Mouse (Mus musculus): ENCODE results near the gene Tex45. TPM values are rescaled to one million over a fixed set of nuclear protein-coding genes. Genes with fewer than 3 reads are reported as not detected.

Gene Tex45
- total RNA-seq, 1 experiment, result not detected

- no peak for TF ChIP-seq HCFC1 (IDR thresholded peaks at IDR 0.05; ENCODE audit: borderline replicate concordance, insufficient read depth, low read length)
- no peak for TF ChIP-seq ZNF384 (IDR thresholded peaks at IDR 0.05; ENCODE audit: low read depth, low read length)
- TF ChIP-seq MAFK (IDR thresholded peaks at IDR 0.05; ENCODE audit: insufficient read depth, low read depth, low read length), result no peak
- TF ChIP-seq ZC3H11A (IDR thresholded peaks at IDR 0.05; ENCODE audit: borderline replicate concordance, low read depth, low read length), result no peak
- TF ChIP-seq CHD2 (IDR thresholded peaks at IDR 0.05; ENCODE audit: low read depth, low read length), result no peak
- no peak for DNase-seq (ENCODE audit: low read depth, low spot score)
These were observed 14.5 kb downstream of the Tex45 start for GRCm38 (mm10) chr8:3485192-3485591.

DNA sequence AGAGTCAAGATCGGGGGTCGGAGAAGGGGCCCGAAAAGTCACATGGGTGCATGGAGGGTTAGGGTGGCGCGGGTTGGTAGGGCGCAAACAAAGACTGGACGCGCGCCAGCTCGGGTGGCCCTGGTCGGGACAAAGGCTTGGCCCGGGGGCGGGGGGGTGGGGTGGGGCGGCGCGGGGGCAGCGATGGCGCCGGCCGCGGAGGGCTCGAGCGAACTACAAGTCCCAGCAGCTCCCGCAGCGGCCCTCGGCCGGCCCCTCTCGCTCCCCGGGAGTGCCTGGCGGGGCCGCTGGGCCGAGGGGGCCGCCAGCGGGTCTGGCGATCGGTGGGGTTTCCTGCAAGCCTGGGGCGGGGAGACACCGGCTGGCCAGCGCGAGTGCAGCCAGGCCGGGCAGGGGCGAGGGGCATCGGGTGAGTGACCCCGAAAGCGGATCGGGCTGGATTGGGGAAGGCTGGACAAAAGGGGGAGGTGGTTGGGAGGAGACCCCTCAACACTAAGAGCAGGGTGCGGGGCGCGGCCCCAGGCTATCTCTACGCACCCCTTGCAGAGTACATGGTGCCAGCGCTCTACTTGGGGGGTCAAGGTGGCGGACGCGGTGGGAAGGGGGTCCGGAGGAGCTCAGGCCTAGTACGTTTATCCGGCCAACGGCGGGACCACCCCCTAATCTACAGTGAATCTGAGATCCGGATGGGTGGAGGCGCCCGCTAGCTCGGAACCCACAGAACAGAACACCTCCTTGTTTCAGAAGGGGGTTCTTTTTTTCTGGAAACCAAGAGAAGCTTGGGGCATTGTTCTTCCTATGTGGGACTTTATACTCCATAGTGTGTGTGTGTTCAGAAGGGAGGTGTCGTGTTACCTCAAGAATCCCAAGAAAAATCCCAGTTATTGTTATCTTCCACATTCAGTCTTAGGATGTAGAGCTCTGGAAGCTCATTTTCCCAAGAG is 22.5 kb downstream of the Tex45 start, which contains the start of gene Zfp358:
Gene Zfp358, plus strand, starts transcription at position 238 of the 944 bp plus-strand sequence.
- in situ Hi-C loops (cut with MboI; ENCODE audit: low sequenced_read_pairs in 2 of 2, unreplicated experiment in 2 of 2), result no loop called here
- TF ChIP-seq CHD2 (IDR thresholded peaks at IDR 0.05; ENCODE audit: low read depth, low read length), result no peak
- no peak for TF ChIP-seq ZNF384 (IDR thresholded peaks at IDR 0.05; ENCODE audit: low read depth, low read length)
- no peak for TF ChIP-seq ZC3H11A (IDR thresholded peaks at IDR 0.05; ENCODE audit: borderline replicate concordance, low read depth, low read length)
- TF ChIP-seq HCFC1 (IDR thresholded peaks at IDR 0.05; ENCODE audit: borderline replicate concordance, insufficient read depth, low read length), result peak; percentile 87
- Histone ChIP-seq H3K9me3 (ENCODE audit: control insufficient read depth, insufficient read depth, low read depth, low read length) (no peaks in the 10 kb centered on the region), H3K36me3 (ENCODE audit: control insufficient read depth, insufficient read depth, low read length, poor library complexity, severe bottlenecking) (no peaks in the 10 kb centered on the region), H3K4me1 (ENCODE audit: control insufficient read depth in 2 of 2, insufficient read depth in 2 of 2, low read length in 2 of 2, poor library complexity in 1 of 2) (peaks cover 6 to 7% of the 10 kb centered on the region in 2 experiments; a peak in 3 of 4 replicates), H3K27ac (ENCODE audit: insufficient read depth, low read depth, low read length, poor library complexity, severe bottlenecking) (no peak within 1 kb of the TSS), H3K9ac (ENCODE audit: insufficient read depth, low read depth, low read length, poor library complexity, severe bottlenecking) (peak within 1 kb of the TSS; percentile 71), H3K4me3 (ENCODE audit: insufficient read depth in 1 of 2, low read depth in 1 of 2, low read length in 2 of 2, poor library complexity in 1 of 2, severe bottlenecking in 1 of 2) (peak within 1 kb of the TSS; percentile 80 to 98)
- DNase-seq (ENCODE audit: low read depth, low spot score), result no peak

More at GRCm38 (mm10) chr8:3485192-3485591, 14.5 kb downstream of the Tex45 start:
- H3K4me3 ChIP-seq (ENCODE audit: insufficient read depth in 1 of 2, low read depth in 1 of 2, low read length in 2 of 2, poor library complexity in 1 of 2, severe bottlenecking in 1 of 2), result peak overlapping the region; percentile 37 to 48; a peak in 3 of 4 replicates
- H3K36me3 ChIP-seq (ENCODE audit: control insufficient read depth, insufficient read depth, low read length, poor library complexity, severe bottlenecking), result no peaks in the 10 kb centered on the region
- in situ Hi-C loops (cut with MboI; ENCODE audit: low sequenced_read_pairs in 2 of 2, unreplicated experiment in 2 of 2), result no loop called here
- H3K9me3 ChIP-seq (ENCODE audit: control insufficient read depth, insufficient read depth, low read depth, low read length), result no peaks in the 10 kb centered on the region
- H3K9ac ChIP-seq (ENCODE audit: insufficient read depth, low read depth, low read length, poor library complexity, severe bottlenecking), result no peak overlapping the region
- H3K4me1 ChIP-seq (ENCODE audit: control insufficient read depth in 2 of 2, insufficient read depth in 2 of 2, low read length in 2 of 2, poor library complexity in 1 of 2), result peaks cover 2 to 3% of the 10 kb centered on the region in 2 experiments; a peak in 2 of 4 replicates
- no peak overlapping the region for H3K27ac ChIP-seq (ENCODE audit: insufficient read depth, low read depth, low read length, poor library complexity, severe bottlenecking)

GRCm38 (mm10) chr8:3493845-3494208 is 23.2 kb downstream of the Tex45 start:
- no peak overlapping the region for H3K9ac ChIP-seq (ENCODE audit: insufficient read depth, low read depth, low read length, poor library complexity, severe bottlenecking)
- H3K27ac ChIP-seq (ENCODE audit: insufficient read depth, low read depth, low read length, poor library complexity, severe bottlenecking), result no peak overlapping the region
- H3K4me3 ChIP-seq (ENCODE audit: insufficient read depth in 1 of 2, low read depth in 1 of 2, low read length in 2 of 2, poor library complexity in 1 of 2, severe bottlenecking in 1 of 2), result peak overlapping the region; percentile 80 to 98; a peak in 3 of 4 replicates
- H3K9me3 ChIP-seq (ENCODE audit: control insufficient read depth, insufficient read depth, low read depth, low read length), result no peaks in the 10 kb centered on the region
- DNase-seq (ENCODE audit: low read depth, low spot score), result no peak
- TF ChIP-seq HCFC1 (IDR thresholded peaks at IDR 0.05; ENCODE audit: borderline replicate concordance, insufficient read depth, low read length) (no peak), ZNF384 (IDR thresholded peaks at IDR 0.05; ENCODE audit: low read depth, low read length) (no peak), CHD2 (IDR thresholded peaks at IDR 0.05; ENCODE audit: low read depth, low read length) (no peak), MAFK (IDR thresholded peaks at IDR 0.05; ENCODE audit: insufficient read depth, low read depth, low read length) (no peak), ZC3H11A (IDR thresholded peaks at IDR 0.05; ENCODE audit: borderline replicate concordance, low read depth, low read length) (no peak)
- peaks cover 6 to 7% of the 10 kb centered on the region in 2 experiments; a peak in 3 of 4 replicates for H3K4me1 ChIP-seq (ENCODE audit: control insufficient read depth in 2 of 2, insufficient read depth in 2 of 2, low read length in 2 of 2, poor library complexity in 1 of 2)
- H3K36me3 ChIP-seq (ENCODE audit: control insufficient read depth, insufficient read depth, low read length, poor library complexity, severe bottlenecking), result no peaks in the 10 kb centered on the region
- in situ Hi-C loops (cut with MboI; ENCODE audit: low sequenced_read_pairs in 2 of 2, unreplicated experiment in 2 of 2), result no loop called here

GRCm38 (mm10) chr8:3495578-3496427 is 25.1 kb downstream of the Tex45 start:
- peak overlapping the region; percentile 52 to 67 for H3K4me3 ChIP-seq (ENCODE audit: insufficient read depth in 1 of 2, low read depth in 1 of 2, low read length in 2 of 2, poor library complexity in 1 of 2, severe bottlenecking in 1 of 2)
- H3K4me1 ChIP-seq (ENCODE audit: control insufficient read depth in 2 of 2, insufficient read depth in 2 of 2, low read length in 2 of 2, poor library complexity in 1 of 2), result peaks cover 6 to 7% of the 10 kb centered on the region in 2 experiments; a peak in 3 of 4 replicates
- peak overlapping the region; percentile 38 for H3K9ac ChIP-seq (ENCODE audit: insufficient read depth, low read depth, low read length, poor library complexity, severe bottlenecking)

More at GRCm38 (mm10) chr8:3495578-3496427, 25.1 kb downstream of the Tex45 start:
- H3K9me3 ChIP-seq (ENCODE audit: control insufficient read depth, insufficient read depth, low read depth, low read length), result no peaks in the 10 kb centered on the region
- in situ Hi-C loops (cut with MboI; ENCODE audit: low sequenced_read_pairs in 2 of 2, unreplicated experiment in 2 of 2), result no loop called here
- no peaks in the 10 kb centered on the region for H3K36me3 ChIP-seq (ENCODE audit: control insufficient read depth, insufficient read depth, low read length, poor library complexity, severe bottlenecking)
- no peak for DNase-seq (ENCODE audit: low read depth, low spot score)
- TF ChIP-seq MAFK (IDR thresholded peaks at IDR 0.05; ENCODE audit: insufficient read depth, low read depth, low read length) (no peak), CHD2 (IDR thresholded peaks at IDR 0.05; ENCODE audit: low read depth, low read length) (no peak), HCFC1 (IDR thresholded peaks at IDR 0.05; ENCODE audit: borderline replicate concordance, insufficient read depth, low read length) (no peak), ZNF384 (IDR thresholded peaks at IDR 0.05; ENCODE audit: low read depth, low read length) (no peak), ZC3H11A (IDR thresholded peaks at IDR 0.05; ENCODE audit: borderline replicate concordance, low read depth, low read length) (no peak)
- H3K27ac ChIP-seq (ENCODE audit: insufficient read depth, low read depth, low read length, poor library complexity, severe bottlenecking), result no peak overlapping the region

Measured in ES-E14 (cell line).